Mouse (Mus musculus): Measurements from ENCODE around the gene Mcm10.

- TF ChIP-seq MAFK (IDR thresholded peaks at IDR 0.05; ENCODE audit: insufficient read depth, low read depth, low read length): no peak
- TF ChIP-seq ZNF384 (IDR thresholded peaks at IDR 0.05; ENCODE audit: low read depth, low read length): no peak
These were observed 45.8 kb upstream of the Mcm10 start for GRCm38 (mm10) chr2:5058436-5058835.

All from ES-E14 (cell line).